Mouse (Mus musculus): ENCODE measurements at regions not wholly inside any gene's neighbourhood (a gene's known extent, or its start where the extent isn't known, plus 50 kb on each side); places are given as distances from the start of the nearest gene placed in this dataset.

- Histone ChIP-seq H3K27ac (ENCODE audit: insufficient read depth, low read length) (peak overlapping the region; percentile 54; the same call in 1 of the 2 replicates), H3K4me3 (ENCODE audit: insufficient read depth, low read length) (no peak overlapping the region), H3K4me1 (ENCODE audit: control insufficient read depth, insufficient read depth, low read length) (peaks cover 16% of the 10 kb centered on the region)
- TF ChIP-seq POLR2A (IDR thresholded peaks at IDR 0.05; ENCODE audit: low read depth, low read length) (no peak), CTCF (IDR thresholded peaks at IDR 0.05; ENCODE audit: borderline replicate concordance, insufficient read depth, low read length) (no peak)
Measured at GRCm38 (mm10) chr19:14333041-14334012, 264.5 kb downstream of the Tle4 start.

DNA sequence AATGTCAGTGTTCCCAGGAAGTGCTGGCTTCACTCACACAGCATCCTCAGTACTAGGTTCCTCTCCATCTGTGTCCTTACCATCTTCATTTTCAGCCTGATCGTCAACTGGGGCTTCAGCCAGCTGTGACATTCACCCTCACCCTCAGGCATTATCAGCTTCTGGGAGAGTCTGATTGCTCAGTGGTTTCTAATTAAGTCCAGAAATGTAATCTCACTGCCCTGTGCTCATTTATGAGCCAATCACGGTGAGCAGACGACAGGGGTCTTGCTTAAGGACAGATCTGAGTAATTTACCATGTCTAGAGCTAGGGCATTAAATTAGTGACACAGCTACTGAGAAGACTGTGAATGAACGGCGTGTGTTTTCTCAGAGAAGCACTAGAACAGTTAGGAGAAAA, 260.8 kb downstream of the Tle4 start:
- no peak overlapping the region for H3K4me3 ChIP-seq (ENCODE audit: insufficient read depth, low read length)
- TF ChIP-seq CTCF (IDR thresholded peaks at IDR 0.05; ENCODE audit: borderline replicate concordance, insufficient read depth, low read length): no peak
- TF ChIP-seq POLR2A (IDR thresholded peaks at IDR 0.05; ENCODE audit: low read depth, low read length): no peak
- no peak overlapping the region for H3K27ac ChIP-seq (ENCODE audit: insufficient read depth, low read length)
- peaks cover 16% of the 10 kb centered on the region for H3K4me1 ChIP-seq (ENCODE audit: control insufficient read depth, insufficient read depth, low read length)

DNA sequence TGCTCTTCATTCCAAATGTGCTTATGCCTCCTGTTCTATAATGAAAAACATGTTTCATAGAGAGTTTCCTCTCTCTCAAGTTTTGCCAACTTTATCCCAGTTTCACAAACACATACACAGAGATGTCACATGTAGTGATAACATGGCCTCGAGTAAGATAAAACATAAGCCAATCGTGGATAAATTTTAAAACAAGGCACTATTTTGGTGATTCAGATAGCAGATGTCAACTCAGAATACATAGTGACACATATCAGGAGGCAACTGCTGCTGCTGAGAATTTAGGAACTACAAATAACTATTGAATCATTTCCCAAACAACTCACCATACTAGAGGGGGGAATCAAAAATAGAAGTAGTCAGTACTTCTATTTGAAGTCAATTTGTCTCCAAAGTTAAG, 257.1 kb downstream of the Tle4 start:
- TF ChIP-seq POLR2A (IDR thresholded peaks at IDR 0.05; ENCODE audit: low read depth, low read length) (no peak), CTCF (IDR thresholded peaks at IDR 0.05; ENCODE audit: borderline replicate concordance, insufficient read depth, low read length) (no peak)
- peaks cover 2% of the 10 kb centered on the region; the same call in 1 of the 2 replicates for H3K4me1 ChIP-seq (ENCODE audit: control insufficient read depth, insufficient read depth, low read length)

DNA sequence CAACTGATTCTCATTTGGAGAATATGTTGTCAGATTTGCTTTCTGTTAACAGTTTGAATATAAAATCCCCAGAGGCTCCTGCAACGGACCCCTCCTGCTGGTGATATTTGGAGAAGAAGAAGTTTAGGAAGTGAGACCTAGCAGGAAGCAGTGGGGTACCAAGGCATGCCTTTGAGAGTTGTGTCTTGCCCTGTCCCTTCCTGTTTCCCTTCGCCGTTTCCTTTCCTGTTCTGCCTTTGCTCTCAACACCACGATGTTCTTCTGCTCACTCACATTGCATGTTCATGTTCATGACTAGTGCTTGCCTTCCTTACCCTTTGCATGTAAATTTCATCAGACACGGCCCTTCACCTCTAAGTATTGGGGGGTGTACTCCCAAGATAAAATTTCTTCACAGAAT, 254.0 kb downstream of the Tle4 start:
- 0 out of 2 replicates have a peak, but pooled peaks cover 2% of the 10 kb centered on the region for H3K4me1 ChIP-seq (ENCODE audit: control insufficient read depth, insufficient read depth, low read length)
- H3K4me3 ChIP-seq (ENCODE audit: insufficient read depth, low read length): no peak overlapping the region
- TF ChIP-seq CTCF (IDR thresholded peaks at IDR 0.05; ENCODE audit: borderline replicate concordance, insufficient read depth, low read length): no peak
- no peak for TF ChIP-seq POLR2A (IDR thresholded peaks at IDR 0.05; ENCODE audit: low read depth, low read length)
- H3K27ac ChIP-seq (ENCODE audit: insufficient read depth, low read length): no peak overlapping the region

More for the DNA sequence above, 257.1 kb downstream of the Tle4 start:
- Histone ChIP-seq H3K4me3 (ENCODE audit: insufficient read depth, low read length) (no peak overlapping the region), H3K27ac (ENCODE audit: insufficient read depth, low read length) (no peak overlapping the region)

DNA sequence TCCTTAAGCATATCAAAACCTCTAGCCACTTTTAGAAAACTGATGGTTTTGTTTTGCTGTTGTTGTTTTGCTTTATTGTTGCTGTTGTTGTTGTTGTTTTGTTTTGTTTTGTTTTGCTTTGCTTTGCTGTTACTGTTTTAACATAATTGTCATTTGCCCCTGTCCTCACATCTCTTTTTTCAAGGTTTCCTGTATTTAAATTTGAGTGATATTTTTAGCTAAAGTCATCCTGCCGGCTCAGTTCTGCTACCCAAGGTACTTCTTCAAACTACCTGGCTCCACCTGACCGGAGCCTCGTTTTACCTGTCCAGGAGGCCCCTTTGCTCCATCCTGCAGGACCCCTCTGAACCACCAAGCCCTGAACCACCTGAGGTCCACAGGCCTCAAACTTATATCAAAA, 253.4 kb downstream of the Tle4 start:
- TF ChIP-seq POLR2A (IDR thresholded peaks at IDR 0.05; ENCODE audit: low read depth, low read length): no peak
- no peak for TF ChIP-seq CTCF (IDR thresholded peaks at IDR 0.05; ENCODE audit: borderline replicate concordance, insufficient read depth, low read length)

DNA sequence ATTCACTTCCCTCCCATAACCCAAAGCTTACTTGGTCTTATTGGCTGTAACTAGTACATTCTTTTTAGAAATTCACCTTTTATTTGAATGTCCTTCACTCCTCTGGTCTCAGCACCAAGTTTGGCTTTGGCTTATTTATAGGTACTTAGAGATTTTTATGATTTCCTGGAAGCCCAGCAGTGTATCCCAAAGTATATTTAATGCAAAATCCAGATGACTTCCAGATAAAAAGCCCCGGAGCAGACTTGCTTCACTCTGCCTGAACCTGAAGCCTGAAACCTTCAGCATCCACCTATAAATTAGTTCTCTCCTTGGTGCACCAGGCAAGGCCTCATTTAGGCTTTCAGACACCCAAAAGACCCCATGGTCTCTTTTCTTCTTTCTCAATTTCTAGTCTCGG, 250.8 kb downstream of the Tle4 start:
- H3K4me1 ChIP-seq (ENCODE audit: control insufficient read depth, insufficient read depth, low read length): 0 out of 2 replicates have a peak, but pooled peaks cover 2% of the 10 kb centered on the region
- TF ChIP-seq CTCF (IDR thresholded peaks at IDR 0.05; ENCODE audit: borderline replicate concordance, insufficient read depth, low read length) (no peak), POLR2A (IDR thresholded peaks at IDR 0.05; ENCODE audit: low read depth, low read length) (no peak)
- H3K27ac ChIP-seq (ENCODE audit: insufficient read depth, low read length): no peak overlapping the region
- H3K4me3 ChIP-seq (ENCODE audit: insufficient read depth, low read length): no peak overlapping the region

More for the DNA sequence above, 253.4 kb downstream of the Tle4 start:
- Histone ChIP-seq H3K4me3 (ENCODE audit: insufficient read depth, low read length) (no peak overlapping the region), H3K27ac (ENCODE audit: insufficient read depth, low read length) (no peak overlapping the region), H3K4me1 (ENCODE audit: control insufficient read depth, insufficient read depth, low read length) (0 out of 2 replicates have a peak, but pooled peaks cover 2% of the 10 kb centered on the region)

DNA sequence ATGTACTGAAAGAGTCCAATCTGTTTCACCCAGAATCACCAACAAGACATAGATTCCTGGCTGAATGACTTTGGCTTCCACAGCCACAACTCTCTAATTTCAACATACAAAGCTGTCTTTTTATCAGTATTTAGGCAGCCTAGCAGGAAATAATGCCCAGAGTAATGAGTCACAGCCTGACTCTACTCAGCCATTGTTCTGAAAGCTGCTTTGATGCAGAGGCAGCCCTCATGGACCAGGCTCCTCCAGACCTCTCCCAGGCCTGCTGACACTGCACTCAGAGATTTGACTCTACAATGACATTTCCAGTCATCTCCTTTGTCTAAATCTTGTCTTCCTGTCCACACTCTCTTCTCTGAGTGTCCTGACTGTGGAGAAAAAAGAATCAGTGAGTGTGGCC, 250.4 kb downstream of the Tle4 start:
- Histone ChIP-seq H3K27ac (ENCODE audit: insufficient read depth, low read length) (no peak overlapping the region), H3K4me1 (ENCODE audit: control insufficient read depth, insufficient read depth, low read length) (0 out of 2 replicates have a peak, but pooled peaks cover 2% of the 10 kb centered on the region), H3K4me3 (ENCODE audit: insufficient read depth, low read length) (no peak overlapping the region)
- TF ChIP-seq CTCF (IDR thresholded peaks at IDR 0.05; ENCODE audit: borderline replicate concordance, insufficient read depth, low read length): no peak
- no peak for TF ChIP-seq POLR2A (IDR thresholded peaks at IDR 0.05; ENCODE audit: low read depth, low read length)

DNA sequence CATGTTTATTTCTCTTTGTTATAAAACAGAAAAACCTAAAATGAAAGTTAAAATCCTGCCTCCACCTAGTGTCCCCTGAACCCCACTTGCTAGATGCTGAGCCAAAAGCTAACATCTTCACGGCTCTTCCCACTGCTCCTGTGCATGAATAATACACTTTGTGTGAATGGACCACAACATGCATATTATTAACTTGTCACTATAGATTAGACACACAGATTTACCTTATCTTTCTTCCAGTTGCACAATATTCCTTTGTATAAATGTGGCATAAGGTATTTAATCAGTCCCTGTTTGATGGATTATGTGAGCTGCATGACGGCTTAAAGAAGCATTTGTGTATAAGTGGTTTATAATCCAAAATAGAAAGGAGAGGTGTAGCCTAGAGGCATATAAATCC, 248.1 kb downstream of the Tle4 start:
- no peak overlapping the region for H3K4me3 ChIP-seq (ENCODE audit: insufficient read depth, low read length)
- H3K4me1 ChIP-seq (ENCODE audit: control insufficient read depth, insufficient read depth, low read length): 0 out of 2 replicates have a peak, but pooled peaks cover 2% of the 10 kb centered on the region
- TF ChIP-seq POLR2A (IDR thresholded peaks at IDR 0.05; ENCODE audit: low read depth, low read length) (no peak), CTCF (IDR thresholded peaks at IDR 0.05; ENCODE audit: borderline replicate concordance, insufficient read depth, low read length) (no peak)
- H3K27ac ChIP-seq (ENCODE audit: insufficient read depth, low read length): no peak overlapping the region

- TF ChIP-seq POLR2A (IDR thresholded peaks at IDR 0.05; ENCODE audit: low read depth, low read length): no peak
- TF ChIP-seq CTCF (IDR thresholded peaks at IDR 0.05; ENCODE audit: borderline replicate concordance, insufficient read depth, low read length): no peak
- 0 out of 2 replicates have a peak, but pooled peaks cover 2% of the 10 kb centered on the region for H3K4me1 ChIP-seq (ENCODE audit: control insufficient read depth, insufficient read depth, low read length)
- no peak overlapping the region for H3K4me3 ChIP-seq (ENCODE audit: insufficient read depth, low read length)
- no peak overlapping the region for H3K27ac ChIP-seq (ENCODE audit: insufficient read depth, low read length)
Measured at GRCm38 (mm10) chr19:14351728-14352340, 246.0 kb downstream of the Tle4 start.
